Mouse (Mus musculus) midbrain, embryonic 10.5 days (tissue): ENCODE results near the gene Eapp. TPM values are rescaled to one million over a fixed set of nuclear protein-coding genes. Genes with fewer than 3 reads are reported as not detected.
"Not testable (repeated sequence)": the region's sequence is repeated elsewhere in the genome, so short reads cannot be mapped to it uniquely, and the experiment has no call there.

ENCODE experiments used
- DNase-seq: peaks from one replicate; pipeline ENCODE4 v3.0.0-alpha.2; 2017; ENCODE audit warnings: low spot score
- H3K27ac ChIP-seq: fragments of 300-500 bp; sonication (generic); replicated peaks from 2 replicates; pipeline ENCODE4 v1.5.1; 2016; ENCODE audit warnings: mild to moderate bottlenecking
- H3K27me3 ChIP-seq: fragments of 300-500 bp; sonication (generic); 2 replicates; pipeline ENCODE4 v1.6.1; 2016; ENCODE audit warnings: low read depth, mild to moderate bottlenecking; ENCODE audit not compliant: poor library complexity, severe bottlenecking
- H3K36me3 ChIP-seq: fragments of 300-500 bp; sonication (generic); 2 replicates; pipeline ENCODE4 v1.6.1; 2016; ENCODE audit warnings: mild to moderate bottlenecking, moderate library complexity
- H3K4me1 ChIP-seq: fragments of 300-500 bp; sonication (generic); 2 replicates; pipeline ENCODE4 v1.6.1; 2016
- H3K4me3 ChIP-seq: fragments of 300-500 bp; sonication (generic); 2 replicates; pipeline ENCODE4 v1.5.1; 2016; ENCODE audit warnings: mild to moderate bottlenecking, moderate library complexity
- H3K9me3 ChIP-seq: fragments of 300-500 bp; sonication (generic); replicated peaks from 2 replicates; pipeline ENCODE4 v1.6.1; 2016; ENCODE audit warnings: mild to moderate bottlenecking
- WGBS: fragments of 180-500 bp; shearing (Covaris S2); methylation state at CpG from one replicate; pipeline ENCODE4 v1.1.7; 2016; 5-methylcytosine and 5-hydroxymethylcytosine counted together
- polyA plus RNA-seq: library from polyadenylated mRNA; unstranded; fragments of >200 nt; fragmentation: Nextera tagmentation; extraction: Ambion mirVana; gene quantifications from 2 replicates; pipeline ENCODE4 v1.2.1, GENCODE M21; 2016

The Eapp gene
- polyA plus RNA-seq, 1 experiment from 2014 or later, result 71.0 TPM

GRCm38 (mm10) chr12:54699394-54699793 lies 3.7 kb upstream of the Eapp start:
- no peaks in the 10 kb centered on the region for H3K36me3 ChIP-seq
- H3K27ac ChIP-seq, result no peak overlapping the region
- DNase-seq, result no peak
- no peaks in the 10 kb centered on the region for H3K27me3 ChIP-seq
- no peak overlapping the region for H3K4me3 ChIP-seq
- WGBS, result 82% methylated on average over 7 of the region's 7 CpGs
- no peaks in the 10 kb centered on the region for H3K9me3 ChIP-seq
- H3K4me1 ChIP-seq, result peaks cover 6% of the 10 kb centered on the region

- Histone ChIP-seq H3K27me3 (no peaks in the 10 kb centered on the region), H3K4me1 (peaks cover 6% of the 10 kb centered on the region), H3K4me3 (no peak overlapping the region), H3K36me3 (no peaks in the 10 kb centered on the region; the same call in 1 of the 2 replicates), H3K27ac (no peak overlapping the region), H3K9me3 (no peaks in the 10 kb centered on the region)
- WGBS, result 69% methylated on average over 6 of the region's 6 CpGs
- no peak for DNase-seq
Measured at GRCm38 (mm10) chr12:54697791-54698250, 2.1 kb upstream of the Eapp start.

GRCm38 (mm10) chr12:54697003-54697597 lies 1.4 kb upstream of the Eapp start:
- DNase-seq, result peak; percentile 18
- Histone ChIP-seq H3K27me3 (no peaks in the 10 kb centered on the region), H3K27ac (no peak overlapping the region), H3K4me3 (no peak overlapping the region), H3K4me1 (peaks cover 6% of the 10 kb centered on the region), H3K36me3 (peaks cover 6% of the 10 kb centered on the region), H3K9me3 (no peaks in the 10 kb centered on the region)
- 17% methylated on average over 7 of the region's 7 CpGs for WGBS

- Histone ChIP-seq H3K27me3 (no peaks in the 10 kb centered on the region), H3K4me3 (peak overlapping the region; percentile 78), H3K27ac (peak overlapping the region; percentile 96), H3K4me1 (peaks cover 6% of the 10 kb centered on the region), H3K9me3 (no peaks in the 10 kb centered on the region), H3K36me3 (peaks cover 13% of the 10 kb centered on the region)
- DNase-seq, result peak; percentile 93
- whole genome bisulfite sequencing, result under 1% methylated on average over 32 of the region's 32 CpGs
Measured at GRCm38 (mm10) chr12:54696242-54697002, 725 bp upstream of the Eapp start.

GRCm38 (mm10) chr12:54694847-54695510 lies 718 bp downstream of the Eapp start:
- DNase-seq, result no peak
- Histone ChIP-seq H3K27me3 (no peaks in the 10 kb centered on the region), H3K4me1 (peaks cover 6% of the 10 kb centered on the region), H3K4me3 (peak overlapping the region; percentile 78), H3K27ac (peak overlapping the region; percentile 96), H3K9me3 (no peaks in the 10 kb centered on the region), H3K36me3 (peaks cover 28% of the 10 kb centered on the region)
- 43% methylated on average over 12 of the region's 12 CpGs for WGBS

- Histone ChIP-seq H3K27ac (no peak overlapping the region), H3K36me3 (peaks cover 77% of the 10 kb centered on the region), H3K9me3 (no peaks in the 10 kb centered on the region), H3K4me1 (no peaks in the 10 kb centered on the region), H3K27me3 (no peaks in the 10 kb centered on the region), H3K4me3 (no peak overlapping the region)
- WGBS, result 93% methylated on average over 5 of the region's 5 CpGs
- DNase-seq, result no peak
Measured at GRCm38 (mm10) chr12:54689082-54689481, 6.6 kb downstream of the Eapp start.

- H3K36me3 ChIP-seq, result peaks cover 60% of the 10 kb centered on the region
- 12% methylated on average over 1 of the region's 1 CpGs for WGBS
Measured at GRCm38 (mm10) chr12:54683182-54683581, 12.5 kb downstream of the Eapp start.

GRCm38 (mm10) chr12:54676709-54677108 lies 19.0 kb downstream of the Eapp start:
- DNase-seq, result no peak
- Histone ChIP-seq H3K4me3 (no peak overlapping the region), H3K9me3 (no peaks in the 10 kb centered on the region), H3K27ac (no peak overlapping the region), H3K27me3 (no peaks in the 10 kb centered on the region), H3K36me3 (peaks cover 82% of the 10 kb centered on the region), H3K4me1 (no peaks in the 10 kb centered on the region)
- WGBS, result 93% methylated on average over 9 of the region's 9 CpGs

More at GRCm38 (mm10) chr12:54683182-54683581, 12.5 kb downstream of the Eapp start:
- Histone ChIP-seq H3K9me3 (no peaks in the 10 kb centered on the region), H3K27me3 (no peaks in the 10 kb centered on the region), H3K4me3 (no peak overlapping the region), H3K4me1 (no peaks in the 10 kb centered on the region), H3K27ac (no peak overlapping the region)
- DNase-seq, result no peak

GRCm38 (mm10) chr12:54675396-54675795 lies 20.3 kb downstream of the Eapp start:
- no peaks in the 10 kb centered on the region for H3K27me3 ChIP-seq
- H3K36me3 ChIP-seq, result peaks cover 90% of the 10 kb centered on the region
- H3K27ac ChIP-seq, result no peak overlapping the region
- H3K4me1 ChIP-seq, result no peaks in the 10 kb centered on the region
- H3K4me3 ChIP-seq, result no peak overlapping the region
- no peaks in the 10 kb centered on the region for H3K9me3 ChIP-seq
- WGBS, result 93% methylated on average over 4 of the region's 4 CpGs
- no peak for DNase-seq

- Histone ChIP-seq H3K36me3 (peaks cover 75% of the 10 kb centered on the region), H3K4me1 (no peaks in the 10 kb centered on the region), H3K27me3 (no peaks in the 10 kb centered on the region), H3K4me3 (no peak overlapping the region), H3K9me3 (no peaks in the 10 kb centered on the region), H3K27ac (no peak overlapping the region)
- DNase-seq, result no peak
- WGBS, result 91% methylated on average over 4 of the region's 4 CpGs
Measured at GRCm38 (mm10) chr12:54671262-54671661, 24.4 kb downstream of the Eapp start.

- Histone ChIP-seq H3K9me3 (no peaks in the 10 kb centered on the region), H3K27me3 (no peaks in the 10 kb centered on the region), H3K27ac (no peak overlapping the region), H3K4me3 (no peak overlapping the region), H3K36me3 (peaks cover 44% of the 10 kb centered on the region), H3K4me1 (no peaks in the 10 kb centered on the region)
- no peak for DNase-seq
- WGBS, result 94% methylated on average over 1 of the region's 1 CpGs
Measured at GRCm38 (mm10) chr12:54668141-54668540, 27.6 kb downstream of the Eapp start.

GRCm38 (mm10) chr12:54665526-54665925 lies 30.2 kb downstream of the Eapp start:
- H3K9me3 ChIP-seq, result no peaks in the 10 kb centered on the region
- no peak overlapping the region for H3K27ac ChIP-seq
- DNase-seq, result no peak
- 84% methylated on average over 6 of the region's 6 CpGs for WGBS
- H3K27me3 ChIP-seq, result no peaks in the 10 kb centered on the region
- no peaks in the 10 kb centered on the region for H3K4me1 ChIP-seq
- H3K36me3 ChIP-seq, result peaks cover 21% of the 10 kb centered on the region
- no peak overlapping the region for H3K4me3 ChIP-seq

- H3K9me3 ChIP-seq, H3K27ac ChIP-seq, DNase-seq, H3K4me3 ChIP-seq, H3K27me3 ChIP-seq, H3K36me3 ChIP-seq, H3K4me1 ChIP-seq: not testable (repeated sequence)
- 71% methylated on average over 5 of the region's 5 CpGs for WGBS
Measured at GRCm38 (mm10) chr12:54661470-54661869, 34.2 kb downstream of the Eapp start.
